Mouse (Mus musculus) activated CD4-positive, CD25-positive, alpha-beta regulatory T cell, adult 4 months (primary cell): ENCODE data around the gene Tmem38b. TPM values are rescaled to one million over a fixed set of nuclear protein-coding genes. Genes with fewer than 3 reads are reported as not detected.

Source experiments
- ATAC-seq: one replicate; pipeline ENCODE4 v1.8.0; 2017
- polyA plus RNA-seq, 2 experiments: library from polyadenylated mRNA; unstranded; fragments of 100-300 nt; shearing (Covaris generic); gene quantifications; one replicate each; pipeline ENCODE4 v1.2.1; 2017

Gene Tmem38b
- polyA plus RNA-seq, 2 experiments from 2014 or later: 14.8 to 19.9 TPM

GRCm38 (mm10) chr4:53886342-53887088 is 60.7 kb downstream of the Tmem38b start:
- no peak for ATAC-seq

- ATAC-seq: no peak
Observed at GRCm38 (mm10) chr4:53895335-53895734, 69.5 kb downstream of the Tmem38b start.

- ATAC-seq: no peak
Observed at GRCm38 (mm10) chr4:53896150-53896833, 70.4 kb downstream of the Tmem38b start.

GRCm38 (mm10) chr4:53900386-53900971 is 74.6 kb downstream of the Tmem38b start:
- ATAC-seq: no peak

GRCm38 (mm10) chr4:53904335-53904734 is 78.5 kb downstream of the Tmem38b start:
- ATAC-seq: no peak

GRCm38 (mm10) chr4:53905537-53905936 is 79.7 kb downstream of the Tmem38b start:
- ATAC-seq: peak; percentile 86

GRCm38 (mm10) chr4:53907071-53907470 is 81.2 kb downstream of the Tmem38b start:
- no peak for ATAC-seq

Other genes with a start within 250 kb of the Tmem38b start
- 1 to 10 TPM; 4.5 to 5.7 TPM for gene Fsd1l, start 194.6 kb upstream of the Tmem38b start, polyA plus RNA-seq
- gene Fktn, start 112.0 kb upstream of the Tmem38b start, polyA plus RNA-seq: 1 to 10 TPM; 2.3 to 3.2 TPM
- gene Tal2, start 46.3 kb upstream of the Tmem38b start, polyA plus RNA-seq: not detected